Mouse (Mus musculus): ENCODE measurements around the gene Slc25a4. TPM values are rescaled to one million over a fixed set of nuclear protein-coding genes. Genes with fewer than 3 reads are reported as not detected.

Gene Slc25a4
- polyA plus RNA-seq, 1 experiment, result 876 TPM

DNA sequence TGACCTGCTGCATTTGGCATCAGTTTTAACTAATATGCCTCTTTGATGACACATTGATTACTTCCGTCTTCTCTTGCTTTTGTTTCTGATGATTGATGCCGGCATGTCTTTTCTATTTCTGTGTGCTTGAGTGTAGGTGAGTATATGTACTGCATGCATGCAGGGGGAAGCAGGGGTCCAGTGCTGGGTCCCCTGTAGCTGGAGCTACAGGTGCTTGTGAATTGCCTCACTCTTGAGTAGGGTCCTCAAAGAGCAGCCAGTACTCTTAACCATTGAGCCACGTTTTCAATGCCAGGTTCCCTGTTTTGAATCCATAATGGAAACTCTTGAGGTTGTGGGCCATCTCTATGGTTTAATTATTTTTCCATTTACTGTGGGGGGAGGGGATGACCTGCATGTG, 6.8 kb downstream of the Slc25a4 start:
- H3K4me3 ChIP-seq (replicated peaks; ENCODE audit: insufficient read depth, low read depth, low read length), result no peak overlapping the region
- no peaks in the 10 kb centered on the region; the same call in 1 of the 2 replicates for H3K4me1 ChIP-seq (ENCODE audit: control insufficient read depth, insufficient read depth, low read length)
- DNase-seq, result no peak
- TF ChIP-seq POLR2A (IDR thresholded peaks at IDR 0.05; ENCODE audit: borderline replicate concordance, insufficient read depth, low read length), result no peak
- no peak for TF ChIP-seq CTCF (IDR thresholded peaks at IDR 0.05; ENCODE audit: borderline replicate concordance, insufficient read depth, low read depth, low read length)
- 84% methylated on average over 3 of the region's 3 CpGs for WGBS
- H3K27me3 ChIP-seq (ENCODE audit: control insufficient read depth, insufficient read depth, low read length), result no peaks in the 10 kb centered on the region
- no peak overlapping the region for H3K27ac ChIP-seq (ENCODE audit: insufficient read depth, low read length)

DNA sequence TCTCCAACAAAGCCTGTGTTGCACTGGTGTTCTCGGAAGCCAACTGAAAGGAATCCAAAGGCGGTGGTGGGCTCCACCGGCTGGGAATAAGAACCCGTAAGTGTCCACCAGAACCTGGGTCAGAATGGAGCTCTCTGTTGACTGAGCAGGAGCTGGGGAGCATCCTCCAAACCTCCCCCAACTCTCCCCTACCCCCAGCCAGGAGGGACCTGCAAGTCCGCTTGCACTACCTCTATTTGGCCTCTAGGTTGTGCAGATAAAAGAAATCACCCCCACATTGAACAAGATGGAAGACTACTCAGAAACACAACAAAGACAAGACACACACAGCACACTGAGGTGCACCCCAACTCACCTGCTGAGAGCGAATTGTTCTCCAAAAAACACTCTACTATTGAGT, 8.7 kb downstream of the Slc25a4 start:
- no peak overlapping the region for H3K4me3 ChIP-seq (replicated peaks; ENCODE audit: insufficient read depth, low read depth, low read length)
- H3K27ac ChIP-seq (ENCODE audit: insufficient read depth, low read length), result no peak overlapping the region
- no peak for DNase-seq
- no peaks in the 10 kb centered on the region for H3K27me3 ChIP-seq (ENCODE audit: control insufficient read depth, insufficient read depth, low read length)
- no peaks in the 10 kb centered on the region; the same call in 1 of the 2 replicates for H3K4me1 ChIP-seq (ENCODE audit: control insufficient read depth, insufficient read depth, low read length)
- 84% methylated on average over 6 of the region's 6 CpGs for WGBS
- TF ChIP-seq CTCF (IDR thresholded peaks at IDR 0.05; ENCODE audit: borderline replicate concordance, insufficient read depth, low read depth, low read length), result no peak
- no peak for TF ChIP-seq POLR2A (IDR thresholded peaks at IDR 0.05; ENCODE audit: borderline replicate concordance, insufficient read depth, low read length)

DNA sequence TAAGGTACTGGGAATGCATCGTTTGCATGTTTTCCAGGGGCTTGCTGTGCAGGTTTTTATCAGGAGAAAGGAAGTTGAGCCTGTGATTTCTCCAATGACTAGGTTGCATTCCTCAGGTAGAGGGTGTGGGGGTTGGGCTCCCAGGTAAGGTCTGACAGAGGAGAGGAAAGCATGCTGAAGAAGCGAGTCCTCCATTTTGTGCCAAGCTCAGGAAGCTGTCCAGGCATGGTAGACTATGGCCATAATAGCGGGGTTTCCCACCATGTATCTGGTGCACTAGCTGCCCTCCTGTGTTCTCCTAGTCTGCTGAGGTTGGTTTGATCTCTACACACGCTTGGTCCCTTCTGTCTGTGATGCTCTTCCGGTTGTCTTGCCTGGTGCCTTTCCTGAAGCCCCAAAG, 13.4 kb downstream of the Slc25a4 start:
- 86% methylated on average over 5 of the region's 5 CpGs for WGBS
- H3K4me1 ChIP-seq (ENCODE audit: control insufficient read depth, insufficient read depth, low read length), result no peaks in the 10 kb centered on the region
- TF ChIP-seq POLR2A (IDR thresholded peaks at IDR 0.05; ENCODE audit: borderline replicate concordance, insufficient read depth, low read length), result no peak
- TF ChIP-seq CTCF (IDR thresholded peaks at IDR 0.05; ENCODE audit: borderline replicate concordance, insufficient read depth, low read depth, low read length), result no peak
- H3K27ac ChIP-seq (ENCODE audit: insufficient read depth, low read length), result no peak overlapping the region
- no peak overlapping the region for H3K4me3 ChIP-seq (replicated peaks; ENCODE audit: insufficient read depth, low read depth, low read length)
- no peak for DNase-seq
- no peaks in the 10 kb centered on the region for H3K27me3 ChIP-seq (ENCODE audit: control insufficient read depth, insufficient read depth, low read length)

DNA sequence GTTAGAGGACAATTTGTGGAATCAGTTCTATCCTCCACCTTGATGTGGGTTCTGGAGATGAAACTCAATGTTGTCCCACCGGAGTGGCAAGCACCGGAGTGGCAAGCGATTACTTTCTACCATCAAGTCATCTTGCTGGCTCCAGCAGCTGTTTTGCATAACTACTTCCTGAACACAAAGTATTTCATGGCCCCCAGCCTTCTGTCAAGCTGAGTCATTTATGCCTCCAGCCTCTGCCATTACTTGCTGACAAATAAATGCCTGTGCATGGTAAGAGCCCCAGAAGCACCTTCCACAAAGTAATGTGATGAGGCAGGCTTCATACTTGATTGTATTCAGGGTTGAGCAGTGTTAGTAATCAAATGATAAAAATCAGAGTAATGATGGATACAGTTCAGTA, 14.2 kb downstream of the Slc25a4 start:
- no peak for TF ChIP-seq POLR2A (IDR thresholded peaks at IDR 0.05; ENCODE audit: borderline replicate concordance, insufficient read depth, low read length)
- no peak for TF ChIP-seq CTCF (IDR thresholded peaks at IDR 0.05; ENCODE audit: borderline replicate concordance, insufficient read depth, low read depth, low read length)
- WGBS, result 95% methylated on average over 3 of the region's 3 CpGs
- no peaks in the 10 kb centered on the region for H3K27me3 ChIP-seq (ENCODE audit: control insufficient read depth, insufficient read depth, low read length)
- H3K4me3 ChIP-seq (replicated peaks; ENCODE audit: insufficient read depth, low read depth, low read length), result no peak overlapping the region
- DNase-seq, result no peak
- H3K27ac ChIP-seq (ENCODE audit: insufficient read depth, low read length), result no peak overlapping the region
- no peaks in the 10 kb centered on the region for H3K4me1 ChIP-seq (ENCODE audit: control insufficient read depth, insufficient read depth, low read length)

DNA sequence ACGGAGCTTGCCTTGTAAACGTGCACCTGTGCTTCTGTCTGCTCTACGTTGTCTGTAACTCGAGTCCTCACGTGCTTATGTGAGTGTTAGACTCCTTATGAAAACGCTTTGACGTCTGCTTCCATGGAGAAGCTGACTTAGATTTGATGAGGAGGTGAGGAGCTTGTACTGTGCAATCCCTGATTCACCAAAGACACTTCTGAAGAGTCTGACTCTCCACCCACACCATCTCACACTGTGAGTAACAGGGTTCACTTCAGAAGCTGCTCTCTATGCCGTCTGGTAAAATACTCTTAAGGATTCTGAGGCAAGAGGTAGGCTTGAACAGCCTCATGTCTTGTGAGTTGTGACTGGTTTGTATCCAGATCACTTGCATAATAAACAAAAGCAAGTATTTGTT, 18.0 kb downstream of the Slc25a4 start:
- TF ChIP-seq POLR2A (IDR thresholded peaks at IDR 0.05; ENCODE audit: borderline replicate concordance, insufficient read depth, low read length), result no peak
- no peak for TF ChIP-seq CTCF (IDR thresholded peaks at IDR 0.05; ENCODE audit: borderline replicate concordance, insufficient read depth, low read depth, low read length)

DNA sequence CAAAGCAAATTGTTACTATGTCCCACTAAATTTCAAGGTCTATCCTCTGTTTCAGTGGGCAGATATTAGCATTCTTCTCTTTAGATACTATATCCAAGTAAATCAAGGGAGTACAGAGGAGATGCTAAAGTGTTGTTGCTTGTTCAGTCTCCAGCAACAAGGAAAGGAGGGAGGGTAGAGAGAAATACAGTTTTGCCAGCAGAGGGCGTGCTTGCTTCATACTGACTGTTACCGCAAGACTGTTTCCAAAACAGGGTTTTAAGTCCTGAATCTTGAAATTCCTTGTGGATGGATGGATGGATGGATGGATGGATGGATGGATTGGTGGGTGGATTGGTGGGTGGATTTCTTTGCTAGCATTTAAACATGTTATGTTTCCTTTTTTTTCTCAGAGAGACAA, 25.7 kb downstream of the Slc25a4 start:
- TF ChIP-seq CTCF (IDR thresholded peaks at IDR 0.05; ENCODE audit: borderline replicate concordance, insufficient read depth, low read depth, low read length), result peak; percentile 58; the same call in 1 of the 2 replicates
- no peak for TF ChIP-seq POLR2A (IDR thresholded peaks at IDR 0.05; ENCODE audit: borderline replicate concordance, insufficient read depth, low read length)
- no peak overlapping the region for H3K27ac ChIP-seq (ENCODE audit: insufficient read depth, low read length)
- no peak overlapping the region for H3K4me3 ChIP-seq (replicated peaks; ENCODE audit: insufficient read depth, low read depth, low read length)
- 0% methylated on average over 2 of the region's 2 CpGs for WGBS
- H3K4me1 ChIP-seq (ENCODE audit: control insufficient read depth, insufficient read depth, low read length), result no peaks in the 10 kb centered on the region
- peak; percentile 47 to 65 for DNase-seq
- H3K27me3 ChIP-seq (ENCODE audit: control insufficient read depth, insufficient read depth, low read length), result no peaks in the 10 kb centered on the region

More for the DNA sequence above, 18.0 kb downstream of the Slc25a4 start:
- no peak overlapping the region for H3K4me3 ChIP-seq (replicated peaks; ENCODE audit: insufficient read depth, low read depth, low read length)
- DNase-seq, result no peak
- no peak overlapping the region for H3K27ac ChIP-seq (ENCODE audit: insufficient read depth, low read length)
- WGBS, result 90% methylated on average over 8 of the region's 8 CpGs
- no peaks in the 10 kb centered on the region for H3K4me1 ChIP-seq (ENCODE audit: control insufficient read depth, insufficient read depth, low read length)
- H3K27me3 ChIP-seq (ENCODE audit: control insufficient read depth, insufficient read depth, low read length), result no peaks in the 10 kb centered on the region

DNA sequence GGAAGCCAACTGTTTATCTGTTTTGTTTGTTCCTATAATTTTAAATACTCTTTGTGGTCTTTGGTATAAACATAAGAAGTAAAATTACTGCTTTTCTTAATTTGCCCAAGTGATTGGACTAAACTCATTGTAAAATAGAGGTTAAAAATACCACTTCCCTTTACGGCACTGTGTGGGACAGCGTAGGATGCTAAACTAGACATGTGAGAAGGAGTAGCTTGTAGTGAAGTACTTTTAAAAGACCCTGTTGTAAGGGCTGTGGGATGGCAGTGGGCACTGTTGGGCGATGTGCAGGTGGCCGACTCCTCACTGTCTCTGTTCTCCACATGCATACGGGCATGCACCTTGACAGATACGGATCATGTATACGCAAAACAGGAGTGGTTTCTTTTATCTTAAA, 30.9 kb downstream of the Slc25a4 start:
- TF ChIP-seq CTCF (IDR thresholded peaks at IDR 0.05; ENCODE audit: borderline replicate concordance, insufficient read depth, low read depth, low read length), result no peak
- no peak for TF ChIP-seq POLR2A (IDR thresholded peaks at IDR 0.05; ENCODE audit: borderline replicate concordance, insufficient read depth, low read length)
- 96% methylated on average over 7 of the region's 7 CpGs for WGBS
- no peak for DNase-seq
- no peak overlapping the region for H3K4me3 ChIP-seq (replicated peaks; ENCODE audit: insufficient read depth, low read depth, low read length)
- no peaks in the 10 kb centered on the region for H3K27me3 ChIP-seq (ENCODE audit: control insufficient read depth, insufficient read depth, low read length)
- no peaks in the 10 kb centered on the region for H3K4me1 ChIP-seq (ENCODE audit: control insufficient read depth, insufficient read depth, low read length)
- H3K27ac ChIP-seq (ENCODE audit: insufficient read depth, low read length), result no peak overlapping the region

DNA sequence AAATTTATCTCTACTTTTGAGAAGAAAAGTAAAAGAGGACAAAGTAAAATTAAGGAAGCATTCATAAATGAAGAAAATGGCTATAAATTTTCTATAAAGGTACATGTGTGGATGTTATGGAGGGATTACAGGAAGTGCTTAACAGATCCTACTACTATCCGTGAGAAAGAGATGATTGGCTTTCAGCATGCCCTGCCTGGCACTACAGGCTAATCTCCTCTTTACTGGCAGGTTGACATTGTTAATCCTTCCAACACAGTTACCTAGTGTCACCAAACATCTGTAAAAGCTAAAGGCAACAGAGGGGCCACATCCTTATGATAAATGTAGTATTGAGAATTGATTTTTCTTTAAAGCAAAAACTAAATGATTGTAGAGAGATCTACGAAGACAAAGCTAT, 37.4 kb downstream of the Slc25a4 start:
- Histone ChIP-seq H3K27ac (ENCODE audit: insufficient read depth, low read length) (no peak overlapping the region), H3K4me1 (ENCODE audit: control insufficient read depth, insufficient read depth, low read length) (no peaks in the 10 kb centered on the region), H3K4me3 (replicated peaks; ENCODE audit: insufficient read depth, low read depth, low read length) (no peak overlapping the region), H3K27me3 (ENCODE audit: control insufficient read depth, insufficient read depth, low read length) (no peaks in the 10 kb centered on the region)
- WGBS, result 82% methylated on average over 2 of the region's 2 CpGs
- TF ChIP-seq CTCF (IDR thresholded peaks at IDR 0.05; ENCODE audit: borderline replicate concordance, insufficient read depth, low read depth, low read length) (no peak), POLR2A (IDR thresholded peaks at IDR 0.05; ENCODE audit: borderline replicate concordance, insufficient read depth, low read length) (no peak)
- no peak for DNase-seq

Measured in cerebellum, adult 2 months (tissue).